Mouse (Mus musculus) liver, adult 2 months (tissue): Measurements from ENCODE around the gene Csf1.

ENCODE experiments used
- CTCF ChIP-seq: fragments of 200-500 bp; IDR thresholded peaks from 2 replicates; pipeline ENCODE4 v1.5.1; 2011; ENCODE audit warnings: low read depth, low read length, control low read depth
- POLR2A ChIP-seq: fragments of 200-500 bp; IDR thresholded peaks from 2 replicates; pipeline ENCODE4 v1.6.1; 2011; ENCODE audit warnings: low read length, control low read depth; ENCODE audit not compliant: insufficient read depth; ENCODE audit errors: extremely low read depth

DNA sequence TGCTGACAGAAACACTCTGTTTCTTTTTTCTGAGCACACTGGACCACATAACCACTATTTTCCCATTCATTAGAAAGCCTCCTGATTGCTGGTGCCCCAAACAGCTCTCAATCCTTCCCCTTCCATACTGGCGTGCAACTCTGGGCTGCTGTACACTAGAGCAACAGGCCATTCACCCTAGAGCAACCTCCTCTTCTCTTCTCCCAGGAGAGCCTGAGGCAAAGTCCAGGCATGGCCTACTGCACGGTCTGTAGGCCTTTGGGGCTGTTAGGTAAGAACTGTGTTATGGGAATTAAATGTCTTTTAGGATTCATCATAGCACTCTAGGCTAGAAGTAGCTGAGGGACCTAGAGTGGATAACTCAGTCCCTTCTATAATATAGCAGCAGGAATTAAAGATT lies 5.7 kb upstream of the Csf1 start:
- TF ChIP-seq CTCF (no peak), POLR2A (no peak)
